8 mouse cellular contexts compared by ENCODE assay signal in genomic region chr4:135986301-135986942, GRCm38 (mm10). TPM values are rescaled to one million over a fixed set of nuclear protein-coding genes. Genes with fewer than 3 reads are reported as not detected.
DNase-seq lines count a peak whose midpoint lies in the region; ATAC-seq and TF ChIP-seq lines count a peak whose summit lies in the region.

No protein-coding gene starts in this region.

- H3K27ac ChIP-seq in hindbrain, embryonic 11.5 days (ENCODE audit: low read depth, low read length), result peak overlapping the region; percentile 65

- TF ChIP-seq POLR2A in brain, embryonic 14.5 days (IDR thresholded peaks at IDR 0.05; ENCODE audit: borderline replicate concordance, extremely low read depth, insufficient read depth, insufficient read length, poor library complexity, severe bottlenecking), result no peak

- DNase-seq in kidney, postnatal 4 days, result peak; percentile 22 to 37
- no peak for DNase-seq in kidney, postnatal 36 days
- peak; percentile 19 for DNase-seq in brain, embryonic 14.5 days (ENCODE audit: low read depth)
- DNase-seq in hindbrain, embryonic 11.5 days (ENCODE audit: low spot score), result no peak
- no peak for DNase-seq in layer of hippocampus, adult 18-20 months (ENCODE audit: low spot score in 2 of 2)
- DNase-seq in adrenal gland, adult (ENCODE audit: inconsistent age in 2 of 2, low spot score in 1 of 2), result no peak
- DNase-seq in frontal cortex, postnatal 25 days (ENCODE audit: low spot score in 2 of 2), result no peak

- ATAC-seq in hindbrain, embryonic 11.5 days (ENCODE audit: low FRiP score), result peak; percentile 8; the same call in 1 of the 2 replicates

- H3K4me1 ChIP-seq in hindbrain, embryonic 11.5 days (replicated peaks; ENCODE audit: control insufficient read depth, insufficient read depth, low read length), result peaks cover 5% of the 10 kb centered on the region
- H3K4me1 ChIP-seq in megakaryocyte, embryonic 14.5 days, result peaks cover 58% of the 10 kb centered on the region

- peak overlapping the region; percentile 95 for H3K9ac ChIP-seq in hindbrain, embryonic 11.5 days (ENCODE audit: low read depth, low read length)

- no peaks in the 10 kb centered on the region for H3K9me3 ChIP-seq in hindbrain, embryonic 11.5 days (ENCODE audit: control insufficient read depth, low read length)
- peaks cover under 1% of the 10 kb centered on the region for H3K9me3 ChIP-seq in megakaryocyte, embryonic 14.5 days

- no peak for TF ChIP-seq CTCF in brain, embryonic 14.5 days (IDR thresholded peaks at IDR 0.05; ENCODE audit: borderline replicate concordance, extremely low read depth, insufficient read depth, insufficient read length)

- peak overlapping the region; percentile 95 for H3K4me3 ChIP-seq in hindbrain, embryonic 11.5 days (ENCODE audit: low read depth, low read length)
- peak overlapping the region; percentile 100 for H3K4me3 ChIP-seq in megakaryocyte, embryonic 14.5 days (replicated peaks)

- WGBS in hindbrain, embryonic 11.5 days, result 11% methylated on average over 22 of the region's 23 CpGs

- H3K4me2 ChIP-seq in hindbrain, embryonic 11.5 days (replicated peaks; ENCODE audit: low read depth, low read length), result peak overlapping the region; percentile 88

- no peaks in the 10 kb centered on the region for H3K36me3 ChIP-seq in hindbrain, embryonic 11.5 days (ENCODE audit: control insufficient read depth, insufficient read depth, low read length)
- peaks cover 37% of the 10 kb centered on the region for H3K36me3 ChIP-seq in megakaryocyte, embryonic 14.5 days (replicated peaks; ENCODE audit: low read length)

- no peaks in the 10 kb centered on the region for H3K27me3 ChIP-seq in hindbrain, embryonic 11.5 days (ENCODE audit: control insufficient read depth, insufficient read depth, low read length)
- no peaks in the 10 kb centered on the region for H3K27me3 ChIP-seq in megakaryocyte, embryonic 14.5 days (replicated peaks)

RNA-seq across cellular contexts. Expression of gene Pithd1, which starts 0.6 kb away (rescaled TPM):
- 50.8 and 57.8 TPM in 2 replicates for polyA plus RNA-seq in brain, embryonic 14.5 days (2012; rRNA removed)
- 60.6 and 62.5 TPM in 2 replicates for polyA plus RNA-seq in hindbrain, embryonic 11.5 days (2014; fragmentation: Nextera tagmentation; extraction: Ambion mirVana)
- 41.3 and 62.6 TPM in 2 replicates for polyA plus RNA-seq in megakaryocyte, embryonic 14.5 days (2012; ENCODE audit: insufficient read depth, low replicate concordance)
- total RNA-seq in layer of hippocampus, adult 18-20 months (2021), result 10 to 100 TPM; 88.9 to 93.4 TPM

RNA-seq across cellular contexts. Expression of gene Lypla2, which starts 14.0 kb away (rescaled TPM):
- polyA plus RNA-seq in brain, embryonic 14.5 days (2012; rRNA removed), result 167 and 198 TPM in 2 replicates
- 143 and 150 TPM in 2 replicates for polyA plus RNA-seq in hindbrain, embryonic 11.5 days (2014; fragmentation: Nextera tagmentation; extraction: Ambion mirVana)
- polyA plus RNA-seq in megakaryocyte, embryonic 14.5 days (2012; ENCODE audit: insufficient read depth, low replicate concordance), result 295 and 453 TPM in 2 replicates
- 100 to 1,000 TPM in 1 of 2 experiments, 10 to 100 TPM in 1; 99.7 to 102 TPM for total RNA-seq in layer of hippocampus, adult 18-20 months (2021)

RNA-seq across cellular contexts. Expression of gene Gale, which starts 22.9 kb away (rescaled TPM):
- polyA plus RNA-seq in brain, embryonic 14.5 days (2012; rRNA removed), result 36.3 and 52.0 TPM in 2 replicates
- 27.9 and 28.1 TPM in 2 replicates for polyA plus RNA-seq in hindbrain, embryonic 11.5 days (2014; fragmentation: Nextera tagmentation; extraction: Ambion mirVana)
- polyA plus RNA-seq in megakaryocyte, embryonic 14.5 days (2012; ENCODE audit: insufficient read depth, low replicate concordance), result 71.2 and 91.8 TPM in 2 replicates
- total RNA-seq in layer of hippocampus, adult 18-20 months (2021), result 10 to 100 TPM; 19.6 to 20.9 TPM

RNA-seq across cellular contexts. Expression of gene Eloa, which starts 35.1 kb away (rescaled TPM):
- 17.1 and 21.8 TPM in 2 replicates for polyA plus RNA-seq in brain, embryonic 14.5 days (2012; rRNA removed)
- 38.2 and 42.8 TPM in 2 replicates for polyA plus RNA-seq in hindbrain, embryonic 11.5 days (2014; fragmentation: Nextera tagmentation; extraction: Ambion mirVana)
- polyA plus RNA-seq in megakaryocyte, embryonic 14.5 days (2012; ENCODE audit: insufficient read depth, low replicate concordance), result 3.7 and 4.5 TPM in 2 replicates
- 10 to 100 TPM; 28.6 to 29.3 TPM for total RNA-seq in layer of hippocampus, adult 18-20 months (2021)

RNA-seq across cellular contexts. Expression of gene Hmgcl, which starts 40.2 kb away (rescaled TPM):
- 43.5 and 49.8 TPM in 2 replicates for polyA plus RNA-seq in brain, embryonic 14.5 days (2012; rRNA removed)
- polyA plus RNA-seq in hindbrain, embryonic 11.5 days (2014; fragmentation: Nextera tagmentation; extraction: Ambion mirVana), result 54.0 and 60.7 TPM in 2 replicates
- 27.0 and 31.8 TPM in 2 replicates for polyA plus RNA-seq in megakaryocyte, embryonic 14.5 days (2012; ENCODE audit: insufficient read depth, low replicate concordance)
- total RNA-seq in layer of hippocampus, adult 18-20 months (2021), result 10 to 100 TPM; 34.6 to 36.9 TPM

Comparison
In these comparisons a context has a peak if more than half of its experiments do, and no peak if none do; other contexts are left out.
1. DNase-seq: peak in kidney, postnatal 4 days (2 of 2) and brain, embryonic 14.5 days (single experiment); none in kidney, postnatal 36 days (0 of 2), hindbrain, embryonic 11.5 days (single experiment), layer of hippocampus, adult 18-20 months (0 of 2), adrenal gland, adult (0 of 2) and frontal cortex, postnatal 25 days (0 of 2).